Mouse (Mus musculus) erythroblast, embryonic 14.5 days (primary cell): ENCODE measurements around the gene Tmed3. TPM values are rescaled to one million over a fixed set of nuclear protein-coding genes. Genes with fewer than 3 reads are reported as not detected.

Experiments
- H3K27me3 ChIP-seq: 2 replicates; pipeline ENCODE4 v1.6.1; 2012; ENCODE audit warnings: inconsistent platforms; ENCODE audit not compliant: control insufficient read depth
- H3K36me3 ChIP-seq: 2 replicates; pipeline ENCODE4 v1.6.1; 2012; ENCODE audit warnings: mild to moderate bottlenecking, inconsistent platforms; ENCODE audit not compliant: control insufficient read depth
- H3K4me1 ChIP-seq: 2 replicates; pipeline ENCODE4 v1.6.1; 2012; ENCODE audit warnings: inconsistent platforms; ENCODE audit not compliant: control insufficient read depth
- H3K4me3 ChIP-seq: replicated peaks from 2 replicates; pipeline ENCODE3; 2012; ENCODE audit warnings: moderate library complexity, mild to moderate bottlenecking, inconsistent platforms
- H3K9me3 ChIP-seq: 2 replicates; pipeline ENCODE4 v1.6.1; 2012; ENCODE audit warnings: low read length, inconsistent platforms, mixed read lengths; ENCODE audit not compliant: control insufficient read depth
- GATA1 ChIP-seq: IDR thresholded peaks from 2 replicates; pipeline ENCODE4 v1.6.1; 2012; ENCODE audit warnings: low read length, inconsistent platforms, mixed read lengths
- TAL1 ChIP-seq: IDR thresholded peaks from 3 replicates; pipeline ENCODE4 v1.6.1; 2012; ENCODE audit warnings: low read length, inconsistent platforms, mixed read lengths
- polyA plus RNA-seq: library from polyadenylated mRNA; stranded (reverse); fragments of >175 nt; gene quantifications from 2 replicates; pipeline ENCODE4 v1.2.3, GENCODE M21; 2012

Gene Tmed3
- polyA plus RNA-seq, 1 experiment: 1.2 TPM

GRCm38 (mm10) chr9:89667306-89667942 is 37.4 kb downstream of the Tmed3 start:
- Histone ChIP-seq H3K36me3 (no peaks in the 10 kb centered on the region), H3K4me3 (no peak overlapping the region), H3K27me3 (no peaks in the 10 kb centered on the region), H3K4me1 (no peaks in the 10 kb centered on the region), H3K9me3 (no peaks in the 10 kb centered on the region)
- TF ChIP-seq GATA1 (no peak), TAL1 (no peak)

DNA sequence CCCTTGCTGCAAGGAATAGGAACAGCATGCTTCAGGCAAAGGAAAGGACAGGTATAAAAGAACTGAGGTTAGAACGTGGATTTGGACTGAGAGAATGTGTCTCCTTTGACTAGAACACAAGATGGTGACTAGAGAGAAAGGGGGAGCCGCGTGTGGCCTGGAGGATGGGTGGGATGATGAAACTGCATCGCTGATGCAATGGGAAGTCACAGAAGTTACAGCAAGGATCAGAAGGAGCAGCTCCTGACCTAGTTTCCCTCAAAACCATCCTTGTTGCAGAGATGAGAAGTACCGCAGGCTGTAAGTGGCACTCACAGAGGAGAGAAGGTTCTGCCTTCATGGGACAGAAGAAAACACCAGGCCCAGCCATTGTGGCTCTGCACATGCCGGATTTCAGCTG is 54.0 kb downstream of the Tmed3 start:
- H3K36me3 ChIP-seq: no peaks in the 10 kb centered on the region
- TF ChIP-seq GATA1 (no peak), TAL1 (no peak)
- no peaks in the 10 kb centered on the region for H3K4me1 ChIP-seq
- H3K9me3 ChIP-seq: peaks cover 7% of the 10 kb centered on the region
- H3K4me3 ChIP-seq: no peak overlapping the region
- no peaks in the 10 kb centered on the region for H3K27me3 ChIP-seq

Other genes with a start within 250 kb of the Tmed3 start
- gene Minar1, start 81.9 kb downstream of the Tmed3 start, polyA plus RNA-seq: not detected in 2 replicates
- not detected in 2 replicates for gene Ankrd34c, start 33.4 kb upstream of the Tmed3 start, polyA plus RNA-seq
- gene Rasgrf1, start 204.8 kb upstream of the Tmed3 start, polyA plus RNA-seq: not detected in 2 replicates